Mouse (Mus musculus): ENCODE measurements at regions not wholly inside any gene's neighbourhood (a gene's known extent, or its start where the extent isn't known, plus 50 kb on each side); places are given as distances from the start of the nearest gene placed in this dataset.

DNA sequence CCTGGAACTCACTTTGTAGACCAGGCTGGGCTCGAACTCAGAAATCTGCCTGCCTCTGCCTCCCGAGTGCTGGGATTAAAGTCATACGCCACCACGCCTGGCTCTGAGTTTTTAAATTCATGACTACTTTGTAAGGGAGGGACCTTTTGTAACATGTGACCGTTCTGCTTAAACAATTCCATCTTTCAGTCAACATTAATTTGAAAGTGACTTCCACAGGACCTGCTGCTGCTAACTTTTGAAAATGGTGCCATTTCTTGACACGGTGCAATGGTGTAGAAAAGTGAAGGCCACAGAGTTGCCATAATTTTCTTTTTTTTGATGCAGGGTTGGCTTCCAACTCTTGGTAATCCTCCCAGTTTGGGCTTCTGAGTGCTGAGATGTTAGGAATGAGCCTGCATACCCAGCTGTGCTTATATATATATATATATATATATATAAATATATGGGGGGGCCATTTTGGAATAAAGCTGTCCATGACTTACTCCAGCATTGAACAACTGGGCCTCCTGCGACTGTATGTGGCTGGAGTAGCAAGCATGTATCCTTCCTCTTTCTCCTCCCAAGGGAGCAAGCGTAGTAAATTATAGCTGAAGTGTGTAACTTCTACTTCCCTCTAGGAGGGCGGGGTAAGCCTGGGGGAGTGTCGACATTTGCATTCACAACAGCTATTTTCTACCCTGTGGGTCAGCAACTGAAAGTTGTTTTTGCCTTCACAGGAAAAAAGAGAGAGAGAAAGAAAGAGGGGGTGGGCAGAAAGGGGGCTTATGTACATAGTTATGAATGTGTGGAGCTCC lies 56.9 kb upstream of the Ralgps2 start:
- TF ChIP-seq MAX (IDR thresholded peaks at IDR 0.05) (no peak), CTCF (IDR thresholded peaks at IDR 0.05; ENCODE audit: control insufficient read depth, insufficient read depth, insufficient read length) (no peak), MYOD1 (IDR thresholded peaks at IDR 0.05; ENCODE audit: control insufficient read depth, insufficient read length, low read depth) (no peak), USF1 (IDR thresholded peaks at IDR 0.05; ENCODE audit: low read depth) (no peak), FOSL1 (IDR thresholded peaks at IDR 0.05; ENCODE audit: insufficient read depth, low read length, poor library complexity, severe bottlenecking) (no peak), MYOG (IDR thresholded peaks at IDR 0.05; ENCODE audit: control insufficient read depth, extremely low read depth, insufficient read length) (no peak), CEBPB (IDR thresholded peaks at IDR 0.05; ENCODE audit: low read depth) (no peak)
- Histone ChIP-seq H3K27me3 (ENCODE audit: control insufficient read depth, insufficient read depth, insufficient read length) (no peaks in the 10 kb centered on the region), H3K4me3 (ENCODE audit: insufficient read depth, poor library complexity, severe bottlenecking) (no peak overlapping the region), H3ac (ENCODE audit: control insufficient read depth, insufficient read length, low read depth) (no peak overlapping the region), H3K79me2 (ENCODE audit: control insufficient read depth, insufficient read depth) (no peaks in the 10 kb centered on the region), H3K36me3 (ENCODE audit: control insufficient read depth, insufficient read depth) (no peaks in the 10 kb centered on the region), H3K79me3 (ENCODE audit: low read depth) (no peaks in the 10 kb centered on the region)

DNA sequence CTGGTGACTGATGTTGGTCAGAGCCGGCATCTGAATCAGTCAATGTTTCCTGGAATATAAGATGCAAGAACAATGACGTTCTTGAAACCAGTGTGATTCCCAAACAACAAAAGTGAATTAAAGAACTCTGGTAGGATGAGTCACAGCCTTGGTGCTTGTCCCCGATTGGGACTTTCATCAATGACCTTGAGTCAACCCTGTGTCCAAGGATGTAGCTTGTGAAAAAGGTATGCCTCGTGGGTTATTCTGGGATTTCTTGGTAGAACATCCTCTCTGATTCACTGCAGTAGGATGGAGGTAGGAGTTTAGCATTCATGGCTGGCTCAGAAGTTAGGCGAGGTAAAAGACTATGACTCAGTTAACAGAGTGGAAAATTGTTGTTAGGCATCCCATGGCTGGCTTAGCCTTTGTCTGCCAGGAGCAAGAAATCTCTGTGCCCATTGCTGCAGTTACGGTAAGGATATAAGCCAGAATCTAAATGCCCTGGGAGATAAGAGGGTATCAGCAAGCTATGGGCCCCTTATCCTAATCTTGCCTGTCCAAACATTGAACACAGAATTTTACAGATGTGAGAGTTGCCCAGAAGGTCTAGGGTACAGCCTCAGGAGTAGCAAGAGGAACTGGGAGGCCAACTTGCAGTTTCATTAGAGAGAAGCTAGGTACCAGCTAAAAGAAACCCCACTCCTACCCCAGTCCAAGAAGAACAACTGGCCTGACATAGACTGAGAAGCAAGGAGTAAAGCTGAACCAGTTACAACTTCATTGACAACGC lies 55.9 kb upstream of the Ralgps2 start:
- Histone ChIP-seq H3K4me3 (ENCODE audit: insufficient read depth, poor library complexity, severe bottlenecking) (no peak overlapping the region), H3K79me3 (ENCODE audit: low read depth) (no peaks in the 10 kb centered on the region), H3ac (ENCODE audit: control insufficient read depth, insufficient read length, low read depth) (no peak overlapping the region), H3K36me3 (ENCODE audit: control insufficient read depth, insufficient read depth) (no peaks in the 10 kb centered on the region), H3K79me2 (ENCODE audit: control insufficient read depth, insufficient read depth) (no peaks in the 10 kb centered on the region), H3K27me3 (ENCODE audit: control insufficient read depth, insufficient read depth, insufficient read length) (no peaks in the 10 kb centered on the region)
- TF ChIP-seq CTCF (IDR thresholded peaks at IDR 0.05; ENCODE audit: control insufficient read depth, insufficient read depth, insufficient read length) (no peak), MYOG (IDR thresholded peaks at IDR 0.05; ENCODE audit: control insufficient read depth, extremely low read depth, insufficient read length) (no peak), MAX (IDR thresholded peaks at IDR 0.05) (no peak), MYOD1 (IDR thresholded peaks at IDR 0.05; ENCODE audit: control insufficient read depth, insufficient read length, low read depth) (no peak), FOSL1 (IDR thresholded peaks at IDR 0.05; ENCODE audit: insufficient read depth, low read length, poor library complexity, severe bottlenecking) (no peak), USF1 (IDR thresholded peaks at IDR 0.05; ENCODE audit: low read depth) (no peak), CEBPB (IDR thresholded peaks at IDR 0.05; ENCODE audit: low read depth) (no peak)

DNA sequence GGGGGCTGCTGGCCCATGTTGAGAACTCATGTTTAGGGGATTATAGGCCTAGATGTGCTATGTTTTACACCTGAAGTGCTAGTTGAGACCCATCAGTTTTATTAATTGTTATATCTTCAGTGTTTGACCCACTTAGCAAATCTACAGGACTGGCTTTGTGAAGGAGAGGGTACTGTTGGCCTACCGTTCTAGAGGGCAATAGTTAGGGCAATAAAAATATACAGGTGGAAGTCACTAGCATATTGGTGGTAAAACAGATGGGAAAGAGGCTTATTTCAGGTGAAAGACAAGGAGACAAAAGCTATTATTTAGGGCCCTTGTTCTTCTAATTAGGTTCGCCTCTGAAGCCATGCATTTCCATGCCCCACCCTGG lies 55.2 kb upstream of the Ralgps2 start:
- Histone ChIP-seq H3K79me2 (ENCODE audit: control insufficient read depth, insufficient read depth) (no peaks in the 10 kb centered on the region), H3K79me3 (ENCODE audit: low read depth) (no peaks in the 10 kb centered on the region), H3K27me3 (ENCODE audit: control insufficient read depth, insufficient read depth, insufficient read length) (no peaks in the 10 kb centered on the region), H3K4me3 (ENCODE audit: insufficient read depth, poor library complexity, severe bottlenecking) (no peak overlapping the region), H3K36me3 (ENCODE audit: control insufficient read depth, insufficient read depth) (no peaks in the 10 kb centered on the region), H3ac (ENCODE audit: control insufficient read depth, insufficient read length, low read depth) (no peak overlapping the region)
- no peak for TF ChIP-seq MAX (IDR thresholded peaks at IDR 0.05)
- no peak for TF ChIP-seq MYOG (IDR thresholded peaks at IDR 0.05; ENCODE audit: control insufficient read depth, extremely low read depth, insufficient read length)
- TF ChIP-seq MYOD1 (IDR thresholded peaks at IDR 0.05; ENCODE audit: control insufficient read depth, insufficient read length, low read depth) = no peak
- TF ChIP-seq FOSL1 (IDR thresholded peaks at IDR 0.05; ENCODE audit: insufficient read depth, low read length, poor library complexity, severe bottlenecking) = no peak
- TF ChIP-seq USF1 (IDR thresholded peaks at IDR 0.05; ENCODE audit: low read depth) = no peak
- TF ChIP-seq CTCF (IDR thresholded peaks at IDR 0.05; ENCODE audit: control insufficient read depth, insufficient read depth, insufficient read length) = no peak
- no peak for TF ChIP-seq CEBPB (IDR thresholded peaks at IDR 0.05; ENCODE audit: low read depth)

DNA sequence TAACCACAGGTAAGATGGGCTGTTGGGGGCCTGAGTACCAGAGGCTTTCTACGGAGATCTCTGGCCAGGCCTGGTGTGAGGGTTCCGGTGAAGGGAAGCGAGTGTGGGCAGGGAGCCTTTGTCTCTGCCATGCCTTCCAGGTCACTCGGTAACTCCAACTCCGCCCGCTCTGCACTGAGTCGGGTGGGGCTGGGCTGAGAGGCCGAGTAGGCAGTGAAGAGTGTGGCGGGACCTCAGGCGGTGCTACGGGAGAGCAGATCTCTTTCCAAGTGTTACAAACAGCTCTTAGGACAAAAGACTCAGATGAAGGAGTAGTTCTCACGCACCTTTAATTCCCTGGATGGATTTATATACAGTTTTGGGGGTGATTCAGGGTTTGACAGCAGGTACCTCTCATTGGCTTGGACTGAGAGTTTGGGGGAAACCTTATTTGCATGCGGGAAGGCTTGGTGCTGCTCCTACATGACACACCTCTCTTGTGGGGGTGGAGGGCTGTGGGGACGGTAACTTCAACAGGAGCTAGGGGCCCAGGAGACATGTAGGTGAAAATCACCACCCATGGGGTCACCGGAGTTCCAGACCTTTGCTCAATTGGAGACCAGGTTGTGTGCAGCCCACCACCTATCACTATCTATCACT lies 54.7 kb upstream of the Ralgps2 start:
- Histone ChIP-seq H3K4me3 (ENCODE audit: insufficient read depth, poor library complexity, severe bottlenecking) (no peak overlapping the region), H3K36me3 (ENCODE audit: control insufficient read depth, insufficient read depth) (no peaks in the 10 kb centered on the region), H3K79me3 (ENCODE audit: low read depth) (no peaks in the 10 kb centered on the region), H3K27me3 (ENCODE audit: control insufficient read depth, insufficient read depth, insufficient read length) (no peaks in the 10 kb centered on the region), H3K79me2 (ENCODE audit: control insufficient read depth, insufficient read depth) (no peaks in the 10 kb centered on the region), H3ac (ENCODE audit: control insufficient read depth, insufficient read length, low read depth) (no peak overlapping the region)
- TF ChIP-seq CEBPB (IDR thresholded peaks at IDR 0.05; ENCODE audit: low read depth) (no peak), CTCF (IDR thresholded peaks at IDR 0.05; ENCODE audit: control insufficient read depth, insufficient read depth, insufficient read length) (no peak), MAX (IDR thresholded peaks at IDR 0.05) (no peak), MYOG (IDR thresholded peaks at IDR 0.05; ENCODE audit: control insufficient read depth, extremely low read depth, insufficient read length) (no peak), MYOD1 (IDR thresholded peaks at IDR 0.05; ENCODE audit: control insufficient read depth, insufficient read length, low read depth) (no peak), FOSL1 (IDR thresholded peaks at IDR 0.05; ENCODE audit: insufficient read depth, low read length, poor library complexity, severe bottlenecking) (no peak), USF1 (IDR thresholded peaks at IDR 0.05; ENCODE audit: low read depth) (no peak)

DNA sequence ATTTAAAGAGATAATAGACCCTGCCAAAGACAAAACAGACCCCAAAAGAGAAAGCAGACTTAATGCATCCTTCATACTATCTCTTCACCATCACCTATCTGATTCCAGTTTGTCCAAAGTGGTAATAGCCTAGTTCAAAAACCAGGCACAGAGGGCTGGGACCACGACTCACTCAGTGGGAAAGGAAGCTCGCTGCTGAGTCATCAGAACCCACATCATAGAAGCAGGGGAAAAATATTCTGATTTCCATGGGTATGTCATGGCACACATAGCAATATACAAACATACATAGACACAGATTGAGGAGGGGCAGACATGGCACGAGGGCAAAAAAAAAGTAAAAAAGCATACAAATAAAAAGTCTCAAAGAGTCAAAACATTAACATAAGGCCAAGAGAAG lies 53.7 kb upstream of the Ralgps2 start:
- H3K79me3 ChIP-seq (ENCODE audit: low read depth) = no peaks in the 10 kb centered on the region
- H3K4me3 ChIP-seq (ENCODE audit: insufficient read depth, poor library complexity, severe bottlenecking) = no peak overlapping the region
- no peaks in the 10 kb centered on the region for H3K79me2 ChIP-seq (ENCODE audit: control insufficient read depth, insufficient read depth)
- H3K36me3 ChIP-seq (ENCODE audit: control insufficient read depth, insufficient read depth) = no peaks in the 10 kb centered on the region
- no peak overlapping the region for H3ac ChIP-seq (ENCODE audit: control insufficient read depth, insufficient read length, low read depth)
- no peaks in the 10 kb centered on the region for H3K27me3 ChIP-seq (ENCODE audit: control insufficient read depth, insufficient read depth, insufficient read length)
- no peak for TF ChIP-seq FOSL1 (IDR thresholded peaks at IDR 0.05; ENCODE audit: insufficient read depth, low read length, poor library complexity, severe bottlenecking)
- no peak for TF ChIP-seq MYOG (IDR thresholded peaks at IDR 0.05; ENCODE audit: control insufficient read depth, extremely low read depth, insufficient read length)
- TF ChIP-seq MAX (IDR thresholded peaks at IDR 0.05) = no peak
- no peak for TF ChIP-seq MYOD1 (IDR thresholded peaks at IDR 0.05; ENCODE audit: control insufficient read depth, insufficient read length, low read depth)
- no peak for TF ChIP-seq CTCF (IDR thresholded peaks at IDR 0.05; ENCODE audit: control insufficient read depth, insufficient read depth, insufficient read length)
- TF ChIP-seq CEBPB (IDR thresholded peaks at IDR 0.05; ENCODE audit: low read depth) = no peak
- no peak for TF ChIP-seq USF1 (IDR thresholded peaks at IDR 0.05; ENCODE audit: low read depth)
